Mouse (Mus musculus) layer of hippocampus, postnatal 25 days (tissue): ENCODE measurements around the gene Nbea. TPM values are rescaled to one million over a fixed set of nuclear protein-coding genes. Genes with fewer than 3 reads are reported as not detected.

Source experiments
- DNase-seq, 2 experiments: peaks; one replicate each; pipeline ENCODE4 v3.0.0; 2022; ENCODE audit warnings: mixed read lengths in 2 of 2, low spot score in 1 of 2; ENCODE audit errors: extremely low spot score in 1 of 2
- total RNA-seq, 2 experiments: library from RNA; stranded (reverse); gene quantifications; 2 replicates each; pipeline ENCODE4 v1.2.3; 2021

Nbea gene
- total RNA-seq, 2 experiments from 2014 or later: 201 to 227 TPM

DNA sequence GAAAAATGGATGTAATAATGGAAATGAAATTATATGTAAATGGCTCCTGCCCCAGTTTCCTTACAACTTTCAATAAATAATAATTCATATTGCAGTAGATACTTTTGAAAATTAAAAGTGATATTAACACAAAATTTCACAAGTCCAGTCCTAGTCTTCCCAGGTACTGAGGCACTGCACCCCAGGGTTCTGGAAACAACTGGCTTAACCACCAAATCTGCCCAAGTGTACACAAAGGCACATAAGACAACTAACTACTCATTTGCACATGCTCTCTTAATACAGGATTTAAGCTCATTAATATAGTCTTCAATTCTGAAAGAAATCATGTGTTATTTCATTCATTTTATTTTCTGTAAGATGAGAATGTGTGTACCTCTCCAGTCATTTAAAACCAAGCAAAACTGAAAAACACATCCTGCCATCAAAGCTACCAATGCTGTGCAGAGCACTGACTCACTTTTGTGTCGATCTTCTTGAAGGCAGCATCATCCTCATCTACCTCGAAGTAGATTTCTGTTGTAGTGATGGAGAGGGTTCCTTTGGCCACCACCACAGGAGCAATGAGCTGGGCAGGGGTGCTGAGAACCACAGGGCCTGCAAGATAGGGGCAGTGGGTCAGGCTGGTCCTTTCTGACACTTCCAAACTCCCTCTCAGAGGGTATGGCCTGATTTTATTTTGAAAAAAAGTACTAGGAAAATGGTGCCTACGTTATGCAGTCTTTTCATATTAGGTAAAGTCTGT is 397.3 kb downstream of the Nbea start:
- DNase-seq: no peak

DNA sequence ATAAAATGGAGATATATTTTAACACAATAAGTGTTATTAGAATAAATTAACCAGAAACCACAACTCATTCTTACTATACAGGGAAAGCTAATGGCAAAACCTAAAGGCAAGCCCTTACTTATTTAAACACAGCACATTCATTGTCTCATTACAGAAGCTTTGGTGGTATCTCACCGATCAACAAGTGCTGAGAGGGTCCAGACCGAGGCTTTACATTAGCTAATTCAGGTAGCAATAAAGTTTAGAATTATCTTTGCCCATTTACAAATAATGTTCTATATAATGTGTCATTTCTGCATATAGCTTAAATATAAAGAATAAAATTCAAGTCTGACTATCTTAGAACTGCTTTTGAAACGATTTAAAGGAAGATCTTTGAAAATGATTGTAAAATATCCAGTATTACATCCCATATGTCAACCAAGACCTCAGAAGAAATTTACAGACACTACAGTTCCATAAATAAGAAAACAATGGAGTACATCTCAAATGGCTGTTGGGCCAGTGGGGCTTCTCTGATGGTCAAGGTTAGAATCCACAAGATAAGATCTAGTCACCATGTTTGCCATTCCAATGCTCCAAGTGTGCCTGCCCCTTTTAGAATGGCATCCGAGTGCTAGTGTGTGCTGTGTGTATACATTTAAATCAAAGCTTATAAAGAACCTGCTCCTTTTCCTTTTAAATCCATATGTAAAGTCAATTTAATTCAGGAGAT is 398.1 kb downstream of the Nbea start:
- DNase-seq: no peak

- DNase-seq: no peak
Observed at GRCm38 (mm10) chr3:55784101-55784500, 399.4 kb downstream of the Nbea start.

GRCm38 (mm10) chr3:55783171-55784081 is 400.1 kb downstream of the Nbea start:
- DNase-seq: no peak

DNA sequence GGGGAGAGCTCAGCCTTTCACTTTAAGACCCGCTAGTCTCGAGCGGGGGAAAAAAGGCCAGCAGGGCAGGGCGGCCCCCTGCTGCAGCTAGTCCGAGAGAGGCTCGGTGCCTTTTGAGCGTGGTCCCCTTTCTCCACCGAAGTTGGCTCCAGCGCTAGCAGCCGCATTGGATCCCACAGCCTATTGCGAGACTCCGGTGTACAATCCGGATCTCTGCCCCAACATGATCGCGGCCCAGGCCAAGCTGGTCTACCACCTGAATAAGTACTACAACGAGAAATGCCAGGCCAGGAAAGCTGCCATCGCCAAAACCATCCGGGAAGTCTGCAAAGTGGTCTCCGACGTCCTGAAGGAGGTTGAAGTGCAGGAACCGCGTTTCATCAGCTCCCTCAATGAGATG is 400.7 kb downstream of the Nbea start:
- no peak for DNase-seq

DNA sequence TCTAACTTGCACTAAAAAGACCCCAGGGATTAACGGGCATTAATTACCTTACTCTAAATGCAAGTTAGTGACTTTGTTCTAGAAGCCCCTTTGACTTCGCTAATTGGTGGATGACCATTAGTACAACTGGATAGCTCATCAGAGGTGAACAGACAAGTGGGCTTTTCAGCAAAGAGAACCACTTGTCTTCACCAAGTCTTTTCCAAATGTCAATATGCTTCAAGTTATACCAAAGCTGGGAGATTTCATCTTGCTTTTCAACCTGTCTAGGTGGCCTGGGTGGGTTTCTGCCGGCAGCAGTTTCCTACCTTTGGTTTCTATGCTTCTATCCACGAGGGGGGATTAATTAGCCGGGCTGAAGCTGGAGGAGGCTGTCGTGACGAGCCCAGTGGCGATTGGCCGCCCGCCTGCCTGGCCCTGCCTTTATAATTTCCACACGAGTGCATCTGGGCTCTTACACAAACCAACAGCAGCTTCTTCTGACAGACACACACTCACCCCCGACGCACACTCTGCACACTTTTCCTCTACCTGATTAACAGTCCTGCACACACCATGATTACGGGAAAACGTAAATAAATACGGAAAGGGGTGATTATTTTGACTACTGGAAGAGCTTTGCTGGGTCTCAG is 401.3 kb downstream of the Nbea start, which contains the start of gene Mab21l1:
Mab21l1 (plus strand) TSS at position 455 of the 632 bp plus-strand sequence.
- no peak for DNase-seq

- no peak for DNase-seq
Observed at GRCm38 (mm10) chr3:55781429-55782055, 402.0 kb downstream of the Nbea start.

- no peak for DNase-seq
Observed at GRCm38 (mm10) chr3:55780120-55781070, 403.1 kb downstream of the Nbea start.

GRCm38 (mm10) chr3:55778764-55779730 is 404.5 kb downstream of the Nbea start:
- DNase-seq: no peak

DNA sequence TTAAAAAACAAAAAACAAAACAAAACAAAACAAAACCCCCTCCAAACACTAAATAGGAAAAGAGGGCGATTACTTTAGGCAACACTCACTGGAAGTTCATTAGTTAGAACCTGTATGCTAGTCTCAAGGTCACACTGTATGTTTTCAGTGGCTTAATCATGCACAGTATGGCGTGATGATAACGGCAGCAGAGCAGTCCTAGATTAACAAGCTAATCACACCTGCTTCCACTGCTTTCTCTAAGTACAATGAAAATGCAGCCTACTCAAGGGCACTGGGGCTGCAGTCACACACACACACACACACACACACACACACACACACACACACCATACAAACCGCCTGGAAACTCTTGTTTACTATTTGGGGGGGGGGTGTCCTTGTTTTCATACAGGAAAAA is 406.0 kb downstream of the Nbea start:
- no peak for DNase-seq

GRCm38 (mm10) chr3:55775753-55776152 is 407.7 kb downstream of the Nbea start:
- DNase-seq: no peak

DNA sequence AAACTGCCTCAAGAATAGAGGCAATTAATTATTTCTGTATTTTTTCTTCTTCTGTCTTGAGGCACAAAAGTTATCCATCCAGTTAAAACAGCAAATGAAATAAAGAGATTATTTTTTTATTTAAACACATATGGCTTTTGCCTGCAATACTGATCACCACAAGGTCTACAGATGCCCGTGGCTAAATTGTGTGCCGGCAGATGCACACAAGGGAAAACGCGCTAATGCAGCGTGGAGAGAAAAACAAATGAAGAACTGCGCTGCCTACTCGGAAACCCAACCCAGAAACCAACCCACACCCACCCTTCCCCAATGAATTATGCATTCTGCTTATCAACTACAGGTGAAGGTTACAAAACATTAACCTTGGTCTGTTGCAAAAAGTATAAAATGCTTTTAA is 408.3 kb downstream of the Nbea start:
- no peak for DNase-seq

- DNase-seq: no peak
Observed at GRCm38 (mm10) chr3:55774203-55774602, 409.3 kb downstream of the Nbea start.

GRCm38 (mm10) chr3:55769308-55769707 is 414.2 kb downstream of the Nbea start:
- DNase-seq: no peak

DNA sequence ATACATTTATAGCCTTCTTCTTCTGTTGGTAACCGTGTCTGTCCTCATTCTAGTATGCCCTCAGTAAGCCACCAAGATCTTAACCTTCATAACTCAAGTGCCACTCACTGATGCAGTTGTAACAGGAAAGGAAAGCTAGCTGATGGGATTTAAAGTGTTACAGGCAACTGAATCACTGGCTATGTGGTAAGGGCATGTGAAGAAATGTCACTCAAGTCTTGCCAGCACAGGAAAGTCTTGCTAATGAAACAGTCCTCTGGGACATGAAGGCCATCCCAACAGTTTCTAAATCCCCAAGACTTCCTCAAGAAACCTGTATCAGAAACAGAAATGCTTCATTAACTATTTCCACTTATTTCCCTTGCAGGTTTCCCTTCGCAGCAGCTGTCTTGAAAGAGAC is 414.8 kb downstream of the Nbea start:
- no peak for DNase-seq

DNA sequence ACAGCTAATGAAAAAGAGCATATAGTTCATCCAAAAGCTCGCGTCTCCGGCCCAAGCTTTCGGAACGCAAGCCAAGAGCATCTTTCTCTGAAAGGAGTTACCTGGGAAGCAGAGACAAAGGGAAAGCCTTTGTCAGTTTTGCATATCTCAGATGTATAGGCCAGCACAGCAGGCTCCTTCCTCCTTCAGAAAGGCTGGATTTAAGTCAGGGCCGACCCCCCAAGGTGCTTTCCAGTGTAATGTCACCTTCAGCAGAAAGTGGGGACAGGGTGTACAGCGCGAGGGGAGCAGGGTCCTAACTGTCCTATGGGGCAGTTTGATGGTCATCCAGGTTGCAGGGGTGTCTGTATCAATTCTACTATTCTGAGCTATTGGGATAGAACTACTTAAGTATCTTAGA is 419.9 kb downstream of the Nbea start:
- no peak for DNase-seq

GRCm38 (mm10) chr3:55758297-55758696 is 425.2 kb downstream of the Nbea start:
- DNase-seq: no peak
